Mouse (Mus musculus) kidney, adult 2 months (tissue): Measurements from ENCODE around the gene Sgk1.

Experiments used
- CTCF ChIP-seq: fragments of 200-500 bp; conservative IDR thresholded peaks from 2 replicates; pipeline ENCODE4 v1.5.1; 2011; ENCODE audit warnings: low read depth, mild to moderate bottlenecking, control low read depth, low read length, moderate library complexity, mixed read lengths; ENCODE audit not compliant: insufficient read depth, insufficient read length
- POLR2A ChIP-seq: fragments of 200-500 bp; IDR thresholded peaks from one replicate; pipeline ENCODE4 v1.6.1; 2011; ENCODE audit warnings: low read depth, low read length, control low read depth

DNA sequence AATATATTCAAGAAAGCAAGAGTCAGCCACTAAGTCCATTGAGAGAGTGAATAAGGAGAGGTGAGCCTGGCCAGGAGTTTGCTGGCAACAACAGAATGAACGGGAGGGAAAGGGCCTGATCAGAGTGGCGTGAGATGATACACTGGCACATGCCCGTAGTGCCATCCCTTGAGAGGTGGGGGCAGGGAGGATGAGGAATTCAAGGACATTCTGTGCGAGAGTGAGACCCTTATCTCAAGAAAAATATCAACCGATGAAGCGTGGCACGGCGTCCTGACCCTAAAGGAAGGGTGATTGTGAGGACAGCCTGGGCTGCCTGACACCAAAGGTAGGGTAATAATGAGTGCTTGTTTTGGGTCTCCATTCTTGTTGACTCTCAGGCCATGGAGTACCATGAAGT, 38.1 kb upstream of the Sgk1 start:
- TF ChIP-seq POLR2A (no peak), CTCF (no peak)
